Comparison of ENCODE assay signal across 16 mouse cellular contexts in genomic region chr12:79454017-79454416, GRCm38 (mm10).
DNase-seq lines count a peak whose midpoint lies in the region; ATAC-seq and TF ChIP-seq lines count a peak whose summit lies in the region.
"Had no signal": no experiment of that assay in that cellular context is flagged by ENCODE, and none has a peak within 500 bp of the region (broad histone marks: within the 10 kb centered on the region; RNA-seq: fewer than 3 reads in every experiment).

No protein-coding gene starts in this region.

- TF ChIP-seq EP300 in liver, embryonic 14.5 days (IDR thresholded peaks at IDR 0.05; ENCODE audit: low read depth), result no peak

- no peaks in the 10 kb centered on the region for H3K27me3 ChIP-seq in forebrain, embryonic 12.5 days
- no peaks in the 10 kb centered on the region for H3K27me3 ChIP-seq in forebrain, embryonic 15.5 days
- H3K27me3 ChIP-seq in liver, embryonic 14.5 days (ENCODE audit: control insufficient read depth, insufficient read depth, low read length), result no peaks in the 10 kb centered on the region
- no peaks in the 10 kb centered on the region for H3K27me3 ChIP-seq in liver, embryonic 12.5 days (replicated peaks)
- H3K27me3 ChIP-seq in intestine, postnatal 0 days (replicated peaks; ENCODE audit: control insufficient read depth, insufficient read depth, low read length), result no peaks in the 10 kb centered on the region
- H3K27me3 ChIP-seq in stomach, embryonic 14.5 days (ENCODE audit: control insufficient read depth, insufficient read depth, low read length), result no peaks in the 10 kb centered on the region
- H3K27me3 ChIP-seq: midbrain, embryonic 15.5 days; neural tube, embryonic 12.5 days had no signal

- peaks cover 15% of the 10 kb centered on the region for H3K4me1 ChIP-seq in forebrain, embryonic 12.5 days
- H3K4me1 ChIP-seq in forebrain, embryonic 15.5 days, result peaks cover 13% of the 10 kb centered on the region
- H3K4me1 ChIP-seq in liver, embryonic 14.5 days (replicated peaks; ENCODE audit: control insufficient read depth in 2 of 2, insufficient read depth in 2 of 2, low read length in 1 of 2), result no peaks in the 10 kb centered on the region
- no peaks in the 10 kb centered on the region for H3K4me1 ChIP-seq in liver, embryonic 12.5 days
- no peaks in the 10 kb centered on the region for H3K4me1 ChIP-seq in intestine, postnatal 0 days (replicated peaks; ENCODE audit: control insufficient read depth, insufficient read depth, low read length)
- H3K4me1 ChIP-seq in stomach, embryonic 14.5 days (ENCODE audit: control insufficient read depth, insufficient read depth, low read length), result peaks cover 8% of the 10 kb centered on the region; the same call in 1 of the 2 replicates
- H3K4me1 ChIP-seq: midbrain, embryonic 15.5 days had no signal

- H3K9ac ChIP-seq in forebrain, embryonic 12.5 days, result no peak overlapping the region
- no peak overlapping the region for H3K9ac ChIP-seq in forebrain, embryonic 15.5 days (replicated peaks)
- H3K9ac ChIP-seq in liver, embryonic 14.5 days (replicated peaks), result no peak overlapping the region
- H3K9ac ChIP-seq in liver, embryonic 12.5 days, result no peak overlapping the region
- no peak overlapping the region for H3K9ac ChIP-seq in intestine, postnatal 0 days (ENCODE audit: low read depth, low read length)
- no peak overlapping the region for H3K9ac ChIP-seq in stomach, embryonic 14.5 days (replicated peaks; ENCODE audit: low read depth, low read length)
- H3K9ac ChIP-seq: midbrain, embryonic 15.5 days; neural tube, embryonic 12.5 days had no signal

- ATAC-seq in forebrain, embryonic 12.5 days (ENCODE audit: low FRiP score), result no peak
- no peak for ATAC-seq in forebrain, embryonic 15.5 days (replicated peaks)
- no peak for ATAC-seq in liver, embryonic 14.5 days (ENCODE audit: insufficient read depth)
- no peak for ATAC-seq in liver, embryonic 12.5 days
- ATAC-seq in intestine, postnatal 0 days, result no peak
- ATAC-seq in stomach, embryonic 14.5 days (ENCODE audit: insufficient number of reproducible peaks, insufficient read depth, low FRiP score, low read depth), result 0 out of 2 replicates have a peak, but pooled peaks have one; percentile 47
- ATAC-seq: inflammation-experienced regulatory T-cells, adult 6 months; midbrain, embryonic 15.5 days had no signal

- peak overlapping the region; percentile 80; the same call in 1 of the 2 replicates for H3K27ac ChIP-seq in forebrain, embryonic 12.5 days
- H3K27ac ChIP-seq in forebrain, embryonic 15.5 days (replicated peaks), result no peak overlapping the region
- no peak overlapping the region for H3K27ac ChIP-seq in liver, embryonic 14.5 days
- no peak overlapping the region for H3K27ac ChIP-seq in liver, embryonic 12.5 days
- H3K27ac ChIP-seq in intestine, postnatal 0 days (ENCODE audit: low read depth, low read length), result no peak overlapping the region
- H3K27ac ChIP-seq in stomach, embryonic 14.5 days (ENCODE audit: low read length), result no peak overlapping the region
- H3K27ac ChIP-seq: hindbrain, embryonic 10.5 days; macrophage; midbrain, embryonic 15.5 days; neural tube, embryonic 12.5 days had no signal

- H3K9me3 ChIP-seq in forebrain, embryonic 12.5 days, result no peaks in the 10 kb centered on the region
- H3K9me3 ChIP-seq in forebrain, embryonic 15.5 days, result no peaks in the 10 kb centered on the region
- H3K9me3 ChIP-seq in liver, embryonic 14.5 days (ENCODE audit: control insufficient read depth, low read length), result no peaks in the 10 kb centered on the region
- H3K9me3 ChIP-seq in liver, embryonic 12.5 days (replicated peaks), result no peaks in the 10 kb centered on the region
- no peaks in the 10 kb centered on the region for H3K9me3 ChIP-seq in intestine, postnatal 0 days (ENCODE audit: control insufficient read depth)
- H3K9me3 ChIP-seq in stomach, embryonic 14.5 days (ENCODE audit: control insufficient read depth, low read depth, low read length), result no peaks in the 10 kb centered on the region
- H3K9me3 ChIP-seq: G1E; hindbrain, embryonic 10.5 days; midbrain, embryonic 15.5 days; neural tube, embryonic 12.5 days had no signal

- H3K36me3 ChIP-seq in forebrain, embryonic 12.5 days (replicated peaks), result no peaks in the 10 kb centered on the region
- H3K36me3 ChIP-seq in forebrain, embryonic 15.5 days, result no peaks in the 10 kb centered on the region
- H3K36me3 ChIP-seq in liver, embryonic 14.5 days (replicated peaks; ENCODE audit: control insufficient read depth, insufficient read depth, low read depth), result no peaks in the 10 kb centered on the region
- no peaks in the 10 kb centered on the region for H3K36me3 ChIP-seq in liver, embryonic 12.5 days
- H3K36me3 ChIP-seq in intestine, postnatal 0 days (ENCODE audit: control insufficient read depth, insufficient read depth), result no peaks in the 10 kb centered on the region
- H3K36me3 ChIP-seq in stomach, embryonic 14.5 days (ENCODE audit: control insufficient read depth, insufficient read depth, low read length), result no peaks in the 10 kb centered on the region
- H3K36me3 ChIP-seq: hindbrain, embryonic 10.5 days; midbrain, embryonic 15.5 days; neural tube, embryonic 12.5 days had no signal

- WGBS in forebrain, embryonic 12.5 days, result 75% methylated on average over 4 of the region's 4 CpGs
- 72% methylated on average over 4 of the region's 4 CpGs for WGBS in forebrain, embryonic 15.5 days
- WGBS in liver, embryonic 14.5 days (ENCODE audit: insufficient replicate concordance), result 61% methylated on average over 4 of the region's 4 CpGs
- WGBS in liver, embryonic 12.5 days (ENCODE audit: insufficient replicate concordance), result 62% methylated on average over 4 of the region's 4 CpGs
- WGBS in intestine, postnatal 0 days, result 60% methylated on average over 4 of the region's 4 CpGs
- 59% methylated on average over 4 of the region's 4 CpGs for WGBS in stomach, embryonic 14.5 days

- TF ChIP-seq CTCF in liver, embryonic 14.5 days (IDR thresholded peaks at IDR 0.05; ENCODE audit: low read depth), result 0 out of 2 replicates have a peak, but pooled peaks have one; percentile 17
- TF ChIP-seq CTCF in intestine, postnatal 0 days (IDR thresholded peaks at IDR 0.05; ENCODE audit: low read depth), result peak; percentile 63

- H3K4me2 ChIP-seq in forebrain, embryonic 12.5 days, result no peak overlapping the region
- no peak overlapping the region for H3K4me2 ChIP-seq in forebrain, embryonic 15.5 days (replicated peaks)
- H3K4me2 ChIP-seq in liver, embryonic 14.5 days (ENCODE audit: low read depth), result no peak overlapping the region
- H3K4me2 ChIP-seq in liver, embryonic 12.5 days, result no peak overlapping the region
- H3K4me2 ChIP-seq in intestine, postnatal 0 days (replicated peaks; ENCODE audit: low read depth), result no peak overlapping the region
- no peak overlapping the region for H3K4me2 ChIP-seq in stomach, embryonic 14.5 days (replicated peaks; ENCODE audit: low read depth, low read length)
- H3K4me2 ChIP-seq: heart, embryonic 11.5 days; midbrain, embryonic 15.5 days; neural tube, embryonic 12.5 days had no signal

- DNase-seq in liver, embryonic 14.5 days (ENCODE audit: low read depth in 3 of 3, low spot score in 3 of 3), result no peak
- no peak for DNase-seq in frontal cortex, postnatal 14 days (ENCODE audit: low spot score in 2 of 2)
- DNase-seq in urinary bladder, adult 18-20 months (ENCODE audit: low spot score in 2 of 2), result no peak
- DNase-seq: adrenal gland, postnatal 36 days had no signal

- no peak overlapping the region for H3K4me3 ChIP-seq in forebrain, embryonic 12.5 days (replicated peaks)
- H3K4me3 ChIP-seq in forebrain, embryonic 15.5 days, result no peak overlapping the region
- H3K4me3 ChIP-seq in liver, embryonic 14.5 days (ENCODE audit: insufficient read depth in 1 of 2, low read depth in 2 of 2, low read length in 2 of 2), result no peak overlapping the region
- no peak overlapping the region for H3K4me3 ChIP-seq in liver, embryonic 12.5 days
- no peak overlapping the region for H3K4me3 ChIP-seq in intestine, postnatal 0 days (ENCODE audit: low read depth, low read length)
- no peak overlapping the region for H3K4me3 ChIP-seq in stomach, embryonic 14.5 days (ENCODE audit: low read depth, low read length)
- H3K4me3 ChIP-seq: hindbrain, embryonic 10.5 days; midbrain, embryonic 15.5 days; neural tube, embryonic 12.5 days had no signal
